Mouse (Mus musculus) megakaryocyte, adult 5-6 weeks (primary cell): Measurements from ENCODE around the gene Plvap. TPM values are rescaled to one million over a fixed set of nuclear protein-coding genes. Genes with fewer than 3 reads are reported as not detected.

Source experiments
- ATAC-seq: 2 replicates; pipeline ENCODE4 v1.8.0; 2016; ENCODE audit warnings: mild to moderate bottlenecking, inconsistent platforms; ENCODE audit not compliant: poor library complexity, severe bottlenecking
- total RNA-seq, 2 experiments: library from RNA; stranded (forward) in 1 of 2; stranded (reverse) in 1 of 2; fragments of 153-499, 151-499 nt in 1 of 2; fragments of 221-1000, 200-1000 nt in 1 of 2; gene quantifications; 2 replicates each; pipeline versions ENCODE4 v1.2.3 to v1.2.4; 2015 to 2017

Gene Plvap
- total RNA-seq, 2 experiments from 2014 or later, result 0.11 to 0.22 TPM

- peak; percentile 90 for ATAC-seq
Measured at GRCm38 (mm10) chr8:71488454-71488853, 23.1 kb downstream of the Plvap start.

- peak; percentile 55 for ATAC-seq
Measured at GRCm38 (mm10) chr8:71487691-71488445, 23.7 kb downstream of the Plvap start, which contains the start of gene Gtpbp3. Gene Gtpbp3, plus strand, starts transcription at chr8:71488103.

- no peak for ATAC-seq
Measured at GRCm38 (mm10) chr8:71486136-71486529, 25.4 kb downstream of the Plvap start.

GRCm38 (mm10) chr8:71485142-71486135, 26.1 kb downstream of the Plvap start, which contains the start of gene Ano8:
Gene Ano8, minus strand, starts transcription at chr8:71485963.
- ATAC-seq, result peak; percentile 56

DNA sequence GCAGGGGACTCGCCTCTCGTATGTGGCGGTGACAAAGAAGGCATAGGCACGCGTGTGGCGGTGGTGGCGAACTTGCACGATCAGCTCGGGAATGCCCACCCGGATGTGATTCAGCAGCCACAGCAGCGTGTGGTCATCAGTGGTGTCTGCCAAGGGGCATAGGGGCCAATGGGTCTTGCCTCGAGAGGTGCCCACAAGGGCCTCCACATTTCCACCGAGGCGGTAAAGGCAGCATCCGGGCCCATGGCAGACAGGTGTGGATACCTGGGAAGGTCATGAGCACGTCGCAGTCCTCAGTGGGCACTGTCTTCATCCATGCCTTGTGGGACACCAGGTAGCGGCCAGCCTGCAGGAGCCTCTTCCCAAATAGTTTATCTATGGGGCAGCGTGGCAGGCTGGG, 26.8 kb downstream of the Plvap start:
- no peak for ATAC-seq

- no peak for ATAC-seq
Measured at GRCm38 (mm10) chr8:71483932-71484331, 27.6 kb downstream of the Plvap start.

- no peak for ATAC-seq
Measured at GRCm38 (mm10) chr8:71478943-71479342, 32.6 kb downstream of the Plvap start.

GRCm38 (mm10) chr8:71477196-71477845, 34.2 kb downstream of the Plvap start:
- ATAC-seq, result no peak

DNA sequence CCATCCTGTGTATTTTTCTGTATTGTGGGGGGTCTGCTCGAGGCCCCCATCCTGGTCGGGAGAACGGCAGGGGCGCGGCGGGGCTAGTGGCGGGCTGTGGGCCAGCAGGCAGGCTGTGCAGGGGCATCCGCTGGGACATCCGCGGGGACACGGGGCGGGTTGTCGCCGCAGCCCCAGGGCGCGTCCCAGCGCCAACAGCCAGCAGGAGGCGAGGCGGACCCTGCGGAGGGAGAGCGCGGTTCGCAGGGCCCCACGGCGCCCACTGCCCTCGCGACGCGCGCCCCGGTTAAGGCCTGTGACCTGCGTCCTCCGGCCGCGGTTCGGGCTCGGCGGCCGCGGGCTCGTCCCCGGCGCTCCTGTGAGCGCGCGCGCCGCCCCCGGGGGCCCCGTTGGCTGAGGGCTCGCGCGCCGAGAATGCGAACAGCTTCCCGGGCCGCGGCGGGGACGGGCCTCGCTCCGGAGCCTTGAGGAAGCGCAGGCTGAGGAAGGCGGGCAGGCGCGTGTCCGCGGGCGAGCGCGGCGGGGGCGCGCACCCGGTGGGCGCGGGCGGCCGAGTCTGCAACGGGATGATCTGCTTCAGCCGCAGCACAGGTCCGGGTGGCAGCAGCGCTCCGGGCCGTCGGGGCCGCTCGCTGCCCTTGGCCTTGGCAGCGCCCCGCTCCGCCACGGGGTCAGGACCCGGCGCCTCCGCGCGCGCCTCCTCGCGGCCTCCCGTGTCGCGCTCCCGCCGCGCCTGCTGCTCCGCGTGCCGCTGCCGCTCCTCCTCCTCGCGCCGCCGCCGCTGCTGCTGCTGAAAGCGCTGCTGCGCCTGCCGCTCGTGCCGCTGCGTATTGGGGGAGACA, 35.2 kb downstream of the Plvap start:
- ATAC-seq, result peak; percentile 70

GRCm38 (mm10) chr8:71475702-71476075, 35.9 kb downstream of the Plvap start:
- no peak for ATAC-seq

- no peak for ATAC-seq
Measured at GRCm38 (mm10) chr8:71474785-71475701, 36.5 kb downstream of the Plvap start.

DNA sequence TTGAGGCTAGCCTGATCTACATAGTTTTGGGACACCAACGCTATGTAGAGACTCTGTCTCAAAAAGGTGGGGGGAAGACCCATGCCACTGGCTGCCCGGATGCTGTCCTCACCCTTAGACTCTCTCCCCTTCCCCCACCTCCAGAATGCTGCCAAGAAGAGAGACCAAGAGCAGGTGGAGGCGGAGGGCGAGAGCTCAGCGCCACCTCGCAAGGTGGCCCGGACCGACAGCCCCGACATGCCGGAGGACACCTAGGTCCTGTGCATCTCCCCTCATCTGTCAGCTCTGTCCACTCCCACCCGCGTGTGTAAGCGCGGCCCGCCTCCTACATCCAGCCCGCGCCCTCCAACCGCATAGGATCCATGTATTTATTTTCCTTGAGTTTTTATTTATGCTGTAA, 37.2 kb downstream of the Plvap start:
- ATAC-seq, result no peak

- ATAC-seq, result no peak
Measured at GRCm38 (mm10) chr8:71472601-71473386, 38.8 kb downstream of the Plvap start.

GRCm38 (mm10) chr8:71471861-71472260, 39.7 kb downstream of the Plvap start:
- ATAC-seq, result no peak

GRCm38 (mm10) chr8:71470913-71471255, 40.7 kb downstream of the Plvap start:
- ATAC-seq, result no peak

- ATAC-seq, result no peak
Measured at GRCm38 (mm10) chr8:71470146-71470912, 41.2 kb downstream of the Plvap start.

- ATAC-seq, result 0 out of 2 replicates have a peak, but pooled peaks have one; percentile 2
Measured at GRCm38 (mm10) chr8:71469411-71469810, 42.1 kb downstream of the Plvap start.

- ATAC-seq, result peak; percentile 78
Measured at GRCm38 (mm10) chr8:71468916-71469315, 42.6 kb downstream of the Plvap start, which contains the start of gene Dda1. Gene Dda1, plus strand, starts transcription at chr8:71469199.
